Mouse (Mus musculus): ENCODE data around the gene Slc46a3.

DNA sequence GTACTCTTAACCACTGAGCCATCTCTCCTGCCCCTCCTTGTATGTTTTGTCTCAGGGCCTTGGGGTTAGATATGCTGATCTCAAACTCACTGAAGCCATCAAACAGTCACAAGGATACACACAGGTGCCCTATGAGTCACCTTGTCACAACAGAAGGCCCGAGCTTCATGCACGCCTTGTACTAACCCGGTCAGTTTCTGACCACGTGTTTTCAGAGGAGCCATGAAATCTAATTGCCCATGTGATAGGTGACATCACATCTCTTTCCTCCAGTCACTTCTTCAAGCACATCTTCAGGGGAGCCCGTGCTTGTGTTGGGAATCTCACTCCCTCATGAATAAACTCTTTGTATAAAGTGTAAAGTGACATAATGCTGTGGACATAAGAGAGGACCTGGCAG lies 30.0 kb upstream of the Slc46a3 start:
- no peak for TF ChIP-seq CTCF (IDR thresholded peaks at IDR 0.05; ENCODE audit: control insufficient read depth, insufficient read depth, insufficient replicate concordance, low read depth, low read length)
- no peak for TF ChIP-seq POLR2A (IDR thresholded peaks at IDR 0.05; ENCODE audit: control insufficient read depth, low read depth, low read length)

All from testis, adult 2 months (tissue).